Mouse (Mus musculus) left cerebral cortex, adult 9 months (tissue): ENCODE data around the gene Stard3nl.

Source experiments
- DNase-seq, 2 experiments: peaks; one replicate each; pipeline ENCODE4 v3.0.0; 2022; ENCODE audit warnings: low spot score in 2 of 2

Stard3nl gene

GRCm38 (mm10) chr13:19385226-19385625 lies 10.4 kb downstream of the Stard3nl start:
- DNase-seq = no peak

- no peak for DNase-seq
Measured at GRCm38 (mm10) chr13:19381112-19381828, 14.3 kb downstream of the Stard3nl start.

GRCm38 (mm10) chr13:19379313-19379712 lies 16.3 kb downstream of the Stard3nl start:
- no peak for DNase-seq

- no peak for DNase-seq
Measured at GRCm38 (mm10) chr13:19372133-19372729, 23.4 kb downstream of the Stard3nl start.

- no peak for DNase-seq
Measured at GRCm38 (mm10) chr13:19368817-19369216, 26.8 kb downstream of the Stard3nl start.

GRCm38 (mm10) chr13:19367536-19367935 lies 28.1 kb downstream of the Stard3nl start:
- DNase-seq = no peak

DNA sequence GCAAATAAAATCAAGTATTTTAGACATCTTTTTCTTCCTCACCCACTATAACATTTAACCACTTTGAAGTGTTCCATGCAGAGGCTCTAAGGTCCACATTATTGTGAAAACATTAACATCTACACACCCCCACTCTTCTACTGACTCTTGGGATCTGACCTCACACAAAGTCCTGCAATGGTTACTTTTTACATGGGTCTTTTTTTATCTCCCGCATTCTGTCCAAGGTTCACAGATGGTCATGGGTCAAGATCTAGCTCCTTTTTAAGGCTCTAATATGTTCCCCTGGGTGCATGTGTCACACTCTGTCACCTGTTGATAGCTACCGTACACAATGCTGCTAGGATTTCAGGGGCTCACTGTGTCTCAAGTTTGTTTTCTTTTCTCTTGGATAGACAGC lies 28.7 kb downstream of the Stard3nl start:
- DNase-seq = no peak

GRCm38 (mm10) chr13:19365596-19365995 lies 30.0 kb downstream of the Stard3nl start:
- DNase-seq = peak in 1 of 2 experiments; percentile 72

- DNase-seq = peak in 1 of 2 experiments; percentile 69
Measured at GRCm38 (mm10) chr13:19364245-19364772, 31.3 kb downstream of the Stard3nl start.

DNA sequence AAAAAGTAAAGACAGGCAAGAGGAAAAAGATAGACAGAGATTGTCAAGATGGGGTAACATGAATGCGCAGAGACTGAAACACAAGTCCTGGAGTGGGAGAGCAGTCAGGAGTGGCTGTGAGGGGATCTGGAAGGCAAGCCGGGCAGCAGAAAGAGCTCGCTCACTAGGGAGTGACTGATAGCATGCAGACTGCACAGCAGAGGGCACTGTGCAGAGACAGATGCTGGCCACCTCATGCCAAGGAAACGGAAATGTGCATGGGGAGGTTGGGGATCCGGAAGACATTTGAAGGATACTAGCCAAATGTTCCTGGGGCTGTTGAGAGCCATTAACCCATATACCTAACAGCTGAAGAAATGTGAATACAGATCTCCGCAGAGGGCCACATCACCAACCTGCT lies 33.2 kb downstream of the Stard3nl start:
- no peak for DNase-seq

GRCm38 (mm10) chr13:19358027-19358426 lies 37.6 kb downstream of the Stard3nl start:
- DNase-seq = no peak

DNA sequence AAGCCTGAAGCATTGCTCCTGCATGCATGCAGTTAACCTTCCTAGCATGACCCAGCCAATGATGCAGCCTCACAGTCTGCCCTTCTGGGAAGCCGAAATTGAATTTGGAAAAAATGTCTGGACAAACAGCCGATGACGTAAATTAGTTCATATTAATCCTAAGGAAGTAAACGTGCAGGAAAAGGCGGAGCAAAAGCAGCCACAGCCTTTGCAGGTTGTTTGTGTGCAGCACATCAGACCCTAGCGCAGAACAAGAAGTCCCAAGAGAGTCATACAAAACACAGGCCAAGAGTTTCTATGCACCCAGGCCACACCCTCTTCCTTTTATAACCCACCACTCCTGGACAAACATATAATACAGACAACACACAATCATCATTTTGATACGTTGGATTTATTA lies 38.3 kb downstream of the Stard3nl start:
- no peak for DNase-seq

DNA sequence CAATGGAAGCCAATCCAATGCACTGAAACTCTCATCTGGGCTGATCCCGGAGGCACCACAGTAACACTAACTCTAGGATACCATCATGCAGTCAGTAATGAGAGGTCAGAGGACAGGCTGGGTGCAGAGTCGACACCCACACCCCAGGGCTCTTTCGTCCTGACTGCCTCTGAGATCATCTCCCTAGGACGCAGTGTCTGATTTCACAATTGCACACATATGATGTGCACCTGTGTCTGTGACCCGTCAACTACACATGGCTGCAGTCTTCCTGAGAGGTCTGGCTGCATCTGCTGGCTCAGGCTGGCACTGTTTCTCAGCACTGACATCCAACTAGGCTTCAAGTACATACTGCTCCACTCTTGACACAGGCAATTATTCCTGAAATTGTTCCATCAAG lies 38.9 kb downstream of the Stard3nl start:
- no peak for DNase-seq

DNA sequence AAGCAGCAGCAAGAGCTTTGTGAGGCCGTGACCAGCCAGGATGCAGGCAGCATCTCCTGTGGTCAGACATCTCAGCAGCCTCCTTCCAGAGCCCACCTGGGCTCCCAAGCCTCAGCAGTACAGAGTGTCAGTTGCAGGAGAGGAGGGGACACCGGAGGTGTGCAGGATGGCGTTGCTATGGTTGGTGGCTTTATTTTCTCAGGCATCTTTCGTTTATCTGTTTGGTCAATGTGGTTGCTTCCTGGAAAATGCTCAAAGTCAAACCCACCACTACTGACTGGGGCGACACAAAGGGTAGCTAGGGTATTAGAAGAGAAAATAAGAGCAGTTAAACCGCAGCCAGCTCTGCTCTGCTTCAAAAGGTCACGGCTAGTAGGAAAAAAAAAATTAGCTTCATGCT lies 39.5 kb downstream of the Stard3nl start:
- DNase-seq = no peak

GRCm38 (mm10) chr13:19352795-19353194 lies 42.8 kb downstream of the Stard3nl start:
- DNase-seq = no peak

GRCm38 (mm10) chr13:19340356-19340755 lies 55.2 kb downstream of the Stard3nl start:
- peak in 1 of 2 experiments; percentile 27 for DNase-seq

DNA sequence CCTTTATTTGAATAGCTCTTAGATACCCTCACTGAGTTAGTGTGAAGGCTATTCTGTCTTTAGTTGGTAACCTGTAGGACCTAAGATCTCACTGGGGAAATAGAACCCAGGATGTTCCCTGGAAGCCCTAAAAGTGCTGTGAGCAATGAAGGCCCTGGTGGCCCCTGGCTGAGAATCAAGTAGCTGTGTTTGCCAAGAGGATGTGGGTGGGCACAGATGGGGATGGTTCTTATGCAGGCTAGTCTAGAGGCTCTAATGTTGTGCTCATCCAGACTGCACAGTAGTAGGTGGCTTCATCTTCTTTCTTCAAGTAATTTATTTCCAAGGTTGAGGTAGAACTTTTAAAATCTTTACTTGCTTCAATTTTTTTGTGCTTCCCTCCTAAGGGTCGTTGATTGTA lies 59.3 kb downstream of the Stard3nl start:
- DNase-seq = peak in 1 of 2 experiments; percentile 54
